Mouse (Mus musculus) limb, embryonic 14.5 days (tissue): ENCODE measurements around the gene Gm5447. TPM values are rescaled to one million over a fixed set of nuclear protein-coding genes. Genes with fewer than 3 reads are reported as not detected.

Experiments used
- ATAC-seq: fragments of 200-750 bp; cut with Nextera tagmentation; 2 replicates; pipeline ENCODE4 v1.8.0; 2017; ENCODE audit warnings: low read depth, moderate number of reproducible peaks, moderate TSS enrichment; ENCODE audit not compliant: low FRiP score
- DNase-seq: peaks from one replicate; pipeline ENCODE4 v3.0.0-alpha.2; 2015; ENCODE audit warnings: low spot score
- H3K27ac ChIP-seq: fragments of 300-500 bp; sonication (generic); replicated peaks from 2 replicates; pipeline ENCODE4 v1.5.1; 2014; ENCODE audit warnings: low read depth, mild to moderate bottlenecking, low read length, moderate library complexity, mixed read lengths
- H3K27me3 ChIP-seq: fragments of 300-500 bp; sonication (generic); 2 replicates; pipeline ENCODE4 v1.6.1; 2014; ENCODE audit warnings: low read length, mixed read lengths; ENCODE audit not compliant: control insufficient read depth, insufficient read depth
- H3K36me3 ChIP-seq: fragments of 300-500 bp; sonication (generic); 2 replicates; pipeline ENCODE4 v1.6.1; 2014; ENCODE audit warnings: mild to moderate bottlenecking, low read length, moderate library complexity, mixed read lengths; ENCODE audit not compliant: control insufficient read depth, insufficient read depth
- H3K4me1 ChIP-seq: fragments of 300-500 bp; sonication (generic); 2 replicates; pipeline ENCODE4 v1.6.1; 2014; ENCODE audit warnings: antibody characterized with exemption, low read length, mixed read lengths; ENCODE audit not compliant: control insufficient read depth, insufficient read depth
- H3K4me2 ChIP-seq: fragments of 300-500 bp; sonication (generic); replicated peaks from 2 replicates; pipeline ENCODE4 v1.6.1; 2014; ENCODE audit warnings: low read depth, mild to moderate bottlenecking, low read length, moderate library complexity; ENCODE audit not compliant: severe bottlenecking
- H3K4me3 ChIP-seq: fragments of 300-500 bp; sonication (generic); replicated peaks from 2 replicates; pipeline ENCODE4 v1.5.1; 2014; ENCODE audit warnings: low read length
- H3K9ac ChIP-seq: fragments of 300-500 bp; sonication (generic); 2 replicates; pipeline ENCODE4 v1.6.1; 2014; ENCODE audit warnings: mild to moderate bottlenecking, low read depth, low read length, moderate library complexity; ENCODE audit not compliant: severe bottlenecking
- H3K9me3 ChIP-seq: fragments of 300-500 bp; sonication (generic); 2 replicates; pipeline ENCODE4 v1.6.1; 2016; ENCODE audit warnings: low read length; ENCODE audit not compliant: control insufficient read depth
- POLR2A ChIP-seq: fragments of 200-500 bp; IDR thresholded peaks from 2 replicates; pipeline ENCODE4 v1.8.0; 2012; ENCODE audit warnings: inconsistent platforms, mild to moderate bottlenecking, moderate library complexity, borderline replicate concordance; ENCODE audit not compliant: insufficient read depth, insufficient read length; ENCODE audit errors: extremely low read depth
- WGBS: fragments of 180-500 bp; shearing (Covaris S2); extraction: QIAGEN DNeasy Blood & Tissue Kit; methylation state at CpG from one replicate; pipeline ENCODE4 v1.1.7; 2014; 5-methylcytosine and 5-hydroxymethylcytosine counted together
- polyA plus RNA-seq, 2 experiments: library from polyadenylated mRNA; depleted of rRNA in 1 of 2; stranded (reverse) in 1 of 2; unstranded in 1 of 2; fragments of >200 nt; fragmentation: Nextera tagmentation in 1 of 2; extraction: Ambion mirVana in 1 of 2; gene quantifications; 2 replicates each; pipeline versions ENCODE4 v1.2.1 to v1.2.3; 2012 to 2014

Gm5447 gene
- polyA plus RNA-seq, 2 experiments, result 0.08 to 0.17 TPM

DNA sequence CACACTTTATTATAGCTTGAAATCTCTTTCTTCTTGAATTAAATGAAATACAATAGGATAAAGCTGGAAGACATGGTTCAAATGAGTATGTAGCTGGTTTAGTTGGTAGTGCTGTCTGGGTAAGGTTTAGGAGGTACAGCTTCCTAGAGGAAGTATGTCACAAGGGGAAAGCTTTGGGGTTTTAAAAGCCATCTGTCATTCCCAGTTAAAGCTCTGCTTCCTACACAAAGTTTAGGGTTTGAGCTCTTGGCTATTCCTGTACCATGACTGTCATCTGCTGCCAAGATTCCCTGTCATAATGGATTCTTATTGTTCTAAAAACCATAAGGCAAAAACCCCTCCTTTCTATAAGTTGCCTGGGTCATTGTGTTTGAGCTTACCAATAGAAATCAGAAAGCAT lies 28.2 kb upstream of the Gm5447 start:
- TF ChIP-seq POLR2A, result no peak
- ATAC-seq, result no peak
- no peak for DNase-seq

DNA sequence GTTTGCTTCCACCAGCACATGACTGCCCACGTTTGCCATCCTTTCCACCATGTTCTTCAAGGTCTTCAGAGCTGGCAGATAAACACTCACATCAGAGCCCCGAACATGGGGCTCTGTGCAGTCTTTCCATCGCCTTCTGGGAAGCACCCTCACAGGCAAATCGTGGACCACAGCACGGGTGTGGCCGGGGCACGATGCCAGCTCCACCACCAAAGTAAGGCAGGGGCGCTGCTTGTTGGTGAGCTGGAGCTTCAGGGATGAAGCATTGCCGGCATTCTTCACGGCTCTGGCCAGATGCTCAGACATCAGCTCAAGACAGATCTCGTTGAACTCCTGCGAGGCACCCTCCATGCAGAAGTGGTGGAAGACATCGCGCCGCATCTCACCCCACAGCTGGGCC lies 26.9 kb upstream of the Gm5447 start:
- H3K4me1 ChIP-seq, result no peaks in the 10 kb centered on the region
- H3K27me3 ChIP-seq, result no peaks in the 10 kb centered on the region
- no peak for ATAC-seq
- H3K9ac ChIP-seq, result no peak overlapping the region
- WGBS, result 94% methylated on average over 15 of the region's 15 CpGs
- H3K27ac ChIP-seq, result no peak overlapping the region
- no peaks in the 10 kb centered on the region for H3K9me3 ChIP-seq
- H3K4me2 ChIP-seq, result no peak overlapping the region
- DNase-seq, result no peak
- no peak for TF ChIP-seq POLR2A
- H3K4me3 ChIP-seq, result no peak overlapping the region
- no peaks in the 10 kb centered on the region for H3K36me3 ChIP-seq

More for the DNA sequence above, 28.2 kb upstream of the Gm5447 start:
- Histone ChIP-seq H3K9ac (no peak overlapping the region), H3K4me3 (no peak overlapping the region), H3K9me3 (no peaks in the 10 kb centered on the region), H3K4me1 (no peaks in the 10 kb centered on the region), H3K4me2 (no peak overlapping the region), H3K36me3 (no peaks in the 10 kb centered on the region), H3K27me3 (no peaks in the 10 kb centered on the region), H3K27ac (no peak overlapping the region)

DNA sequence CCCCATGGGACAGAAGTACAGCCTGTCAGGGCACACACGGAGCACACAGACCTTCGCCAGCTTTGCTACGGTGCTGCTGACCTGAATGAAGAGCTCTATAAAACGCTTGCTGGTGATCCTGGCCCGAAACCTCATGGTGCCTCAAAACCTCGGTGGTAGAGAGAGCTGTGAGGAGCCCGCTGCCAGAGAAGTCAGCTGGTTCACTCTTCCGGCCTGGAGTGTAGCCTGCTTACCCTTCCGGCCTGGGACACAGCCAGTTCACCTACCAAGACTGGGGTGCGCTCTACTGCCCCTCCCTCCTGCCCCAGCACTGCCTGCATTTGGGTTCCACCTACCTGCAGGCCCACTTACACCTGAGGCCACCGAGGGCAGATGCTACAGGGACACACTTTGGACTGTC lies 26.5 kb upstream of the Gm5447 start, which contains the start of gene Hus1b:
Gene Hus1b (minus strand): TSS at position 220 of the 400 bp plus-strand sequence.
- 84% methylated on average over 11 of the region's 11 CpGs for WGBS

DNA sequence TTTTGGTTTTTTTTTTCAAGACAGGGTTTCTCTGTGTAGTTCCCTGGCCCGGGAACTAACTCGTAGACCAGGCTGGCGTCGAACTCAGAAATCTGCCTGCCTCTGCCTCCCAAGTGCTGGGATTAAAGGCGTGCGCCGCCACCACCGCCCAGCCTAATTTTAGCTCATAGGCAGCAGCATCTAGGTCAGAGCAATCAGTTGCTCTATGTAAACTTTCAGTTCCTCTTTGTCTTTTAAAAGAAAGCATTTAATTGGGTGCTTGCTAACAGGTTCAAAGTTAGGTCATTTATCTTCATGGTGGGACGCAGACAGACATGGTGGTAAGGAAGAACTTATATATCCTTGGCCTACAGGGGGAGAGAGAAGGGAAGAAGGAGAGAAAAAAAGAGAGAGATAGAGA lies 24.8 kb upstream of the Gm5447 start:
- Histone ChIP-seq H3K27me3 (no peaks in the 10 kb centered on the region), H3K4me1 (no peaks in the 10 kb centered on the region), H3K9me3 (no peaks in the 10 kb centered on the region), H3K9ac (no peak overlapping the region), H3K4me2 (no peak overlapping the region), H3K36me3 (no peaks in the 10 kb centered on the region), H3K4me3 (no peak overlapping the region), H3K27ac (no peak overlapping the region)
- DNase-seq, result no peak
- no peak for TF ChIP-seq POLR2A
- ATAC-seq, result no peak
- 96% methylated on average over 9 of the region's 9 CpGs for WGBS

More for the DNA sequence above, 26.5 kb upstream of the Gm5447 start, which contains the start of gene Hus1b:
- no peaks in the 10 kb centered on the region for H3K9me3 ChIP-seq
- ATAC-seq, result no peak
- no peak within 1 kb of the TSS for H3K4me3 ChIP-seq
- no peak within 1 kb of the TSS for H3K9ac ChIP-seq
- H3K36me3 ChIP-seq, result no peaks in the 10 kb centered on the region
- no peak within 1 kb of the TSS for H3K4me2 ChIP-seq
- H3K27ac ChIP-seq, result no peak within 1 kb of the TSS
- TF ChIP-seq POLR2A, result no peak
- no peak for DNase-seq
- no peaks in the 10 kb centered on the region for H3K27me3 ChIP-seq
- no peaks in the 10 kb centered on the region for H3K4me1 ChIP-seq

DNA sequence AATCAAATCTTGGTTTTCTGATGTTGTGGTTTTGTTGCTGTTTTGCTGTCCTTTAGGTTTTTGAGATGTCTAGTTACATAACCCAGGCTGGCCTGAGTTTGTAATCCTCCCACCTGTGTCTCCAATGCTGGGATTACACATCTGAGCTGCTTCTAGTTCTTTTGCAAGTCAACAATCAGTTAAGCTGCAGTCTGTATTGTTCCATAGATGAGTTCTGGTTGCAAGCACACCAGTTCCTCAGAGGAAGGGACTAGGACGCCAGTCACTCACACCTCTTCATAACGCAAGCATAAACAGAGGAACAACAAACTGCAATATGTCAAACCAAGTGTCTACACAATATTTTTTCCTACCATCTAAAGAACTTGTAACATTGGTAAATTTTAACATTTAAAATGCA lies 22.0 kb upstream of the Gm5447 start:
- DNase-seq, result no peak
- Histone ChIP-seq H3K9ac (no peak overlapping the region), H3K36me3 (no peaks in the 10 kb centered on the region), H3K27me3 (no peaks in the 10 kb centered on the region), H3K9me3 (no peaks in the 10 kb centered on the region), H3K4me2 (no peak overlapping the region), H3K4me3 (no peak overlapping the region), H3K4me1 (no peaks in the 10 kb centered on the region), H3K27ac (no peak overlapping the region)
- no peak for TF ChIP-seq POLR2A
- no peak for ATAC-seq
- WGBS, result 93% methylated on average over 2 of the region's 2 CpGs

DNA sequence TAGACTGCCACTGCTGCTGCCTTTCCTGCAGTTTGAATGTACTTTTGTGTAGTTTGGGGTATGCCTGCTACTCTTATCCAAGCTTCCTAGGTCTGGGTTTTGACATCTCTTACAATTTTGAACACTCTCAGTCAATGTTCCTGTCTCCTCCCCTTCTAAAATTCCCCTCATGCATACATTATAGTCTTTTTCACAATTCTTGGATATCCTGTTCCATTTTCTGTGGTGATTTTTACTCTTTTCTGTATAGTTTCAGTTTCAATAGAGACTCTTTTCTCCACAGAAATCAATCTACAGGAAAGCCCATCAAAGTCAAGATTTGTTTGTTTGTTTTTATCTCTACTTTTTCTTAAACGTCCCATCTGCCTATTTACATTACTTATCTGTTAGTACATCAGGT lies 20.4 kb upstream of the Gm5447 start:
- ATAC-seq (no peak), DNase-seq (no peak)
- no peak for TF ChIP-seq POLR2A
- Histone ChIP-seq H3K4me2 (no peak overlapping the region), H3K36me3 (no peaks in the 10 kb centered on the region), H3K4me3 (no peak overlapping the region), H3K27ac (no peak overlapping the region), H3K9ac (no peak overlapping the region), H3K27me3 (no peaks in the 10 kb centered on the region), H3K9me3 (no peaks in the 10 kb centered on the region), H3K4me1 (no peaks in the 10 kb centered on the region)
- WGBS, result 68% methylated on average over 1 of the region's 1 CpGs
